Mouse (Mus musculus): Measurements from ENCODE around the gene Fancc.
"Not testable (repeated sequence)": the region's sequence is repeated elsewhere in the genome, so short reads cannot be mapped to it uniquely, and the experiment has no call there.

The Fancc gene

GRCm38 (mm10) chr13:63416824-63417223 is 80.3 kb downstream of the Fancc start:
- no peak for DNase-seq

DNA sequence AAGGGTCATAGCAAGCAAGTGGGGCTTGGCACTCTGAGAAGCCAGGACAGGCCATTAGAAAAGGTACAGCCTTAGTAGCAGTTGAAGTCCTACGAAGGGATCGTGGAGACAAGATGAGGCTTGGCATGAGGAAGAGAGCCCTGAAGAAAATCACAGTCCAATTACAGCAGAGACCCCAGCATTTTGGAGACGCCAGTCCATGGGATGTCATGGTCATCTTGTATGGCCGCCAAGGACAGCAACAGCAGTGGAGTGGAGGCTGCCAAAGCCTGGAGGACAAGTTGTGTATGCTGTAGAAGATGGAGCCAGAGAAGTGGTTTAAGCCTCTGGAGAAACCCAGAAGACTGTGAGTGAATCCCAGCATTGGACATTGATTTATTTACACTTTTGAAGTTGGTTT is 84.4 kb downstream of the Fancc start:
- DNase-seq = no peak

DNA sequence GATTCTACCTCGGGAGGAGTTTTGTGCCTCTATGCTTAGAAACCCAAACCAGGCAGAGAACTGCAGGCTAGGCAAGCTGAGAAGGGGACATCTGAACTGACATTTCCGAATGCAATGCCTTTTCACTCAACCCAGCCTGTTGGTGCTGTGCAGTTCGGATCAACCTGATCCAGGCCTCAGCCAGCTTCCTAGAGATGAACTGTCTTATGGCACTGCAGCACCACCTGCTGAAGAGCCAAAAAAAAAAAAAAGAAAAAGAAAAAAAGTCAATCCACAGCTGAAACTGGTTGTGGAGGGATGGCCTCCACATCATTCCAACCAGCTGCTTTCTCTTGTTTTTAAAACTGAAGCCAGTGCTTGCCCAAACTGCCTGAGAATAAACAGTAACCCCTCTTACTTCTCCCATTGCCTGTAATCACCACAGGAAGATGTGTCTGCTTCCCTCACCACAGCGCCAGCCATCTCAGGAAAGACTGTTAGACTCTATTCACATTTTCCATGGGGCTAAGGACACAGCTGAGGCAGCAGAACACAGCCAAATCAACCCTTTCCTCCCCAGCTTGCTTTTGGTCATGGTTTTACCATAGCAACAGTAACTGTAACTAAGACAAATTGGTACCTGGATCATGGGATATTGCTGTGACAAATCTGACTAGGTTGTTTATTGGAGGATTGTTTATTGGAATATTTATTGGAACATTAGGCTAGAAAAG is 85.6 kb downstream of the Fancc start:
- DNase-seq = no peak

DNA sequence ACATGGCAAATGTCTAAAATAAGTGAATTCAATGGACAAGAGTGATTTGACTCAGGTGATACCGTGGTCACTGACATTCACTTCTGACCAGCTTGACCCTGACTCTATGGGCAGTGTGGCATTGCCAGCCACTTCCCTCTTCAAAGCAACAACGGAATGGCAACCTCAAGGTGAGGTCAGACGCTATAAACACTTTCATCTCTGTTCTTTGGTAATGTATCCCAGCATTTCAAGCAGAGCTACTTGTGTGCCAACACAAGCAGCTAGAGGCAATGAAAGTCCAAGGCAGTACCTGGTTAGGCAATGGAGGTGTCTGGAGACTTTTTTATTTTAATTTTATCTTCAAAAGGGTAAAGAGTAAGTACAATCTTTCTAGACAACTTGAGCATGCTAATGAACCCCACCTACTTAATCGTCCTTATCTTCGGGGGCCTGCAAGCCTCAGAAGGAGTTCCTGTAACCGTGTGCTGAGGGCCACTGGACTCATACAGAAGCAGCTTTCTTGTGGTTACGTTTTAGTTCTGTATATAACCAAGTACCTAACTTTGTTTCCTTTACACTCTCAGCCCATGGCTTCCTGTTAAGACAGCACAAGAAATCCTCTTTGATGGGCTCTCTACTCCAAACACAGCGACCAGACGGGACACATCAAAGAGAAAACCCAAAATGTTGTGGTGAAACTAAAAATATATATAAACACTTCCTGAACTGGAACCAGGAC is 86.3 kb downstream of the Fancc start:
- DNase-seq = no peak

GRCm38 (mm10) chr13:63405151-63405550 is 91.9 kb downstream of the Fancc start:
- no peak for DNase-seq

GRCm38 (mm10) chr13:63404657-63405056 is 92.4 kb downstream of the Fancc start:
- no peak for DNase-seq

- DNase-seq = peak; percentile 26
Measured at GRCm38 (mm10) chr13:63402823-63403222, 94.3 kb downstream of the Fancc start.

DNA sequence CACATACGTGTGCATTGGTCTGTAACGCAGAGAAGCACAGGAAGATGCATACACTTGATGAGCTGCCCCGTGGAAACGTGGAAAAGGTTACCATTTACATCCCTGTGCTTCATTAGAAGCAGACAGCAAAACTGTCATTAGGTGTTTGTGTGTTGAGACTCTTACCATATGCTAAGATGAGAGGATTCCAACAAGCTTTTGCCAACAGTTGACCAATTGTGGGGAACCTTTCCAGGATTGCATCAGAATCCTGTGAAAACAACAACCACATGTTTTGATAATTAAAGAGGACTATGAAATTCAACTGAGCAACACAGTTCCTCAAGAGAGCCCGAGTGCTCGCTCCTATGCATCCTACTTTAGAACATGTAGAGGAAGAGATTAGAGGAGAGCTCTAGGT is 97.0 kb downstream of the Fancc start:
- DNase-seq = peak; percentile 32

DNA sequence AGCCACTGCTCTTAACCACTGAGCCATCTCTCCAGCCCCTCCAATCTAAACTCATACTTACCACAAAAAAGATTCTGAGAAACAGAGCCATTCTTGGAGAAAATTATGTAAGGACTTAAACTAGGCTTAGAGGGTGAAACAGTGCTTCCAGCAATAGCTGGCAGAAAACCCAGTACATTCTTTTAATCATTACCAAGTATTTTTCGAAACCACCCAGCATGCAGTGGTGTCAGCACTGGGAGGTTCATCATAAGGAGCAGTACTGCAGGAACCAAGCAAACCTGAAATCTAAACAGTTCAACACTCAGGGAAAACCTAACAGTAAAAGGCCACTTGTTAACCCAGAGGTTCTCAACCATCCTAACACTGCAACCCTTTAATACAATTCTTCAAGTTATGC is 99.7 kb downstream of the Fancc start:
- no peak for DNase-seq

DNA sequence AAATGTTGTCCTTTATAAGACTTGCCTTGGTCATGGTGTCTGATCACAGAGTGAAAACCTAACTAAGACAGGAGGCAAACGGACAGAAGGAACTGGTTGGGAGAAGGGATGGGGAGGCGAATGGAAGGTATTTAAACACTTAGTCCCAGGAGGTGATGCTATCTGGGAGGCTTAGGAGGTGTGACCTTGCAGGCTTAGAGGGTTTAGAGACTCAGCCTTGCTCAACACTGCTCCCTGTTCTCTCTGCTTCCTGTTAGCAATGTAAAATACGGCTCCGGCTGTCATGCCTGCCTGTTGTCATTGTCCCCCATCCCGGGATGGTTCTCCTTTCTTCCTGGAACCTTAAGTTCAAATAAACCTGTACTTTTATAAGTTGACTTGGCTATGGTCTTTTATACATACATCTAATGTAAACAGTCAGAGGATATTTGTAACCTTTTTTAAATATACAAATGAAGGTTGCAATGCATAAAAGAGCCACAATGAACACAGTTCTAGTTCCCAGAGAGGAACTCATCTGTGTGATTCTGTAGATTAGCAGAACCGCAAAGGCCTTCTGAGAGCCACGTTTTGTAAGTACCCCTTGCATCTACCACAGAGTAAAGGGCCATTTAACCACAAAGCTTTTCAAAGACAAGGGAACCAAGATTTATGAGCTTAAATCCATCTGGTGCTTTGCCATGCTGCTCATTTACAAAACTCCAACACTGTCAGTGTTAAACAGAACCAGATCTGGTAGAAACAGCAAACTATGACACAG is 102.6 kb downstream of the Fancc start:
- no peak for DNase-seq

DNA sequence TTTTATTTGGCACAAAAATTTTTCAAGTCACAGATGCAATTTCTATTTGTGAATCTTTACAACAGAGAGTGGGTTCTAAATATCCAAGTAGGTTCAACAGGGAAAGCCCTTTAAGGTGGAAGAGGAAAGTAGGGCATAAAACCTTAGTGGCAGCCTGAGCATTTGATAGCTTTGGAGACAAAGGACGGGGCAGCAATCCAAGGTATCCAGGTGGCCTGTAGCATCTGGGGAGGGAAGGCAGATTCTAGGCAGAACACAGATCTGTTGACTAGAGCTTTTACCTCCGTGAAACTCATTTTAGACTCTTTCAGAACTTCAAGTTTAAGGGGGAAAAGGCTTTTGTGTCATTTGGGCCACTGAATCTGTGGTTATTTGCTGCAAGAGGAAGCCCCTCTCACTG is 111.8 kb downstream of the Fancc start:
- peak; percentile 53 for DNase-seq

DNA sequence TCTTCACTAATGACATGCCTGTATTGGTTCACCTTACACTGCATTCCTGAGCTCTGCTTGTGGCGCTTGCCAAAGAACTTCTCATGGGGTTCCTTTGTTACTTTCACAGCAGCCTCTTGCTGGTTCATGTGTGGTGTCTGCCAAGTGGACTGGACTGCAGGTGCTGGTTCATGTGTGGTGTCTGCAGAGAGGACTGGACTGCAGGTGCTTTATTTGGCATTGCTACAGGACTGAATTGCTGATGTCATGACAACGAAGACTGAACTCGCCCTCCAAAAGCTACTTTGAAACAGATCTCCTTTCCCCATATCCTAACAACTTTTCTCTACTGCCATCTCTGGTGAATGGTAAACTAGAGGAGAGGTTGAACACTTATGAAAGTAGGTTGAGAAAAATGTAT is 112.3 kb downstream of the Fancc start:
- DNase-seq = no peak

GRCm38 (mm10) chr13:63382206-63382605 is 114.9 kb downstream of the Fancc start:
- DNase-seq = no peak

GRCm38 (mm10) chr13:63373460-63374166 is 123.5 kb downstream of the Fancc start:
- DNase-seq = no peak

DNA sequence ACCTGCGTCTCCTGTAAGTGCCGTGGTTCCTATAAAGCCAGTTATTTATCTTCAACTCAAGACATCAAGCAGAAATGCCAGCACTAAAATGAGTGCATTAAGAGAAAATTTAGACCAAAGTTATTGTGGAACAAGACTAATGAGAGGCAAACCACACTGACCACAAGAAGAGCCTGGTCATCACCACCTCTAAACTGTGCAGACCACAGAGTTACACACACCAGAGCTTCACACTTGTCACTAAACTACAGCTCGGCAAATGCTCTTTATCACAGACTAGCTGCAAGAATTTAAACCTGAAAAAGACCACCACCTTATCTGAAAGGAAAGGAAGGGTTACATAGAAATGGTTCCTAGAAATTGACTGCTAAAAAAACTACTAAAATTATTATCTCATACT is 135.3 kb downstream of the Fancc start:
- DNase-seq = no peak

GRCm38 (mm10) chr13:63360111-63360885 is 136.8 kb downstream of the Fancc start:
- DNase-seq = no peak

- no peak for DNase-seq
Measured at GRCm38 (mm10) chr13:63359393-63359792, 137.7 kb downstream of the Fancc start.

DNA sequence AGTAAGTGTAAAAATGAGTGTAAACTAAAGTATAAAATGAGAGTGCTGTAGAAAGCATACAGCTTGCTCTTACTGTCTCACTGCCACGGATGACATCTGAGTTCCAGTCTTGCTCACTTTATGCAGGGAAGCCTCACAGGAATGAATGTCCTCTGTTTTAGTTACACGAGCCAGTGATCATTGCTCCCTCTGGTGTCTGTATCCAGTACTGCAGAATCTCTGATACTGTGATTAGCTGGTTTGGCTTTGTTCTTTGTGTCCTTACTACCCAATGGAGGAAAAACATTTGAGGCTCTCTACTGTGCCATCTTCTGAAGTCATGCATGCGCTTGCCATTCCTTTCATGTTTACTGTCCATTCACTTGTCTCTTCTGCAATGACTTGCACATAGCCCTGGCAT is 140.5 kb downstream of the Fancc start:
- peak; percentile 55 for DNase-seq

- DNase-seq = no peak
Measured at GRCm38 (mm10) chr13:63356101-63356500, 141.0 kb downstream of the Fancc start.

DNA sequence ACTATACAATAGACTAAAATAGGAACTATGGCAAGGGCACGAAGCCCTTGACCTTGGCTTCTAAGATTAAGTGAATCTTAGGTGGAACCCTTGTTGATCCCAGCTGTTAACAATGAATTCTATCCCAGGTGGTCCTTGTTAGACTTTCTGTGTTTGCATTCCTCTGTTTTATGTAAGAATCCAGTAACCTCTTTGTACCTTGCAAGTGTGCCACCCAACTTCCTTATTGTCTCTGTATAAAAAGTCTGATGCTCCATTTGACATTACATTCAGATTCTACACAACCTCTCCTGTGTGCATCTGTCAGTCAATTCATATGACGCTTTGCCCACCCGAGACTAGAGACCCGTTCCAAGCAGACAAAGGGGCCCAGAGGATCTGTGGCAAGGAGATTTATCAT is 143.8 kb downstream of the Fancc start:
- not testable (repeated sequence) for DNase-seq

GRCm38 (mm10) chr13:63350076-63350475 is 147.0 kb downstream of the Fancc start:
- no peak for DNase-seq

GRCm38 (mm10) chr13:63347639-63348038 is 149.4 kb downstream of the Fancc start:
- DNase-seq = no peak

Measured in cerebellum, adult 11 months (tissue).